Mouse (Mus musculus) adipocyte (in vitro differentiated cells): Measurements from ENCODE around the gene Plbd2.
A peak's percentile ranks its signal among the peaks of the same experiment; 100 is the strongest.

Experiments
- DNase-seq: peaks from one replicate; pipeline ENCODE4 v3.0.0-alpha.2; 2016; ENCODE audit warnings: low spot score

Plbd2 gene

GRCm38 (mm10) chr5:120473361-120473760, 30.1 kb downstream of the Plbd2 start:
- DNase-seq = no peak

- no peak for DNase-seq
These were observed 30.7 kb downstream of the Plbd2 start, which contains the start of gene Sdsl for GRCm38 (mm10) chr5:120472770-120473169. TSS of gene Sdsl (minus strand) at chr5:120472810.

- DNase-seq = no peak
These were observed 31.9 kb downstream of the Plbd2 start for GRCm38 (mm10) chr5:120471538-120471937.

- no peak for DNase-seq
These were observed 34.6 kb downstream of the Plbd2 start for GRCm38 (mm10) chr5:120468830-120469229.

- no peak for DNase-seq
These were observed 35.1 kb downstream of the Plbd2 start for GRCm38 (mm10) chr5:120468336-120468735.

GRCm38 (mm10) chr5:120467026-120467425, 36.4 kb downstream of the Plbd2 start:
- no peak for DNase-seq

GRCm38 (mm10) chr5:120465860-120466259, 37.6 kb downstream of the Plbd2 start:
- peak; percentile 50 for DNase-seq

GRCm38 (mm10) chr5:120465062-120465461, 38.4 kb downstream of the Plbd2 start:
- no peak for DNase-seq

- DNase-seq = no peak
These were observed 39.1 kb downstream of the Plbd2 start for GRCm38 (mm10) chr5:120464321-120464720.

GRCm38 (mm10) chr5:120461902-120462301, 41.5 kb downstream of the Plbd2 start:
- no peak for DNase-seq

- no peak for DNase-seq
These were observed 44.3 kb downstream of the Plbd2 start for GRCm38 (mm10) chr5:120459133-120459532.

GRCm38 (mm10) chr5:120457628-120458027, 45.8 kb downstream of the Plbd2 start:
- peak; percentile 79 for DNase-seq

- DNase-seq = no peak
These were observed 46.4 kb downstream of the Plbd2 start for GRCm38 (mm10) chr5:120456841-120457554.

GRCm38 (mm10) chr5:120456253-120456652, 47.2 kb downstream of the Plbd2 start:
- DNase-seq = no peak

- DNase-seq = no peak
These were observed 48.6 kb downstream of the Plbd2 start for GRCm38 (mm10) chr5:120454756-120455337.

GRCm38 (mm10) chr5:120447305-120447704, 56.1 kb downstream of the Plbd2 start:
- no peak for DNase-seq

GRCm38 (mm10) chr5:120440733-120441132, 62.7 kb downstream of the Plbd2 start:
- peak; percentile 82 for DNase-seq

- DNase-seq = no peak
These were observed 63.3 kb downstream of the Plbd2 start for GRCm38 (mm10) chr5:120439887-120440670.

GRCm38 (mm10) chr5:120438991-120439710, 64.3 kb downstream of the Plbd2 start:
- no peak for DNase-seq

- DNase-seq = no peak
These were observed 65.0 kb downstream of the Plbd2 start for GRCm38 (mm10) chr5:120438469-120438868.

- no peak for DNase-seq
These were observed 65.4 kb downstream of the Plbd2 start for GRCm38 (mm10) chr5:120437986-120438385.

- DNase-seq = no peak
These were observed 65.9 kb downstream of the Plbd2 start for GRCm38 (mm10) chr5:120437539-120437938.
